Mouse (Mus musculus) spleen, adult 2 months (tissue): ENCODE measurements around the gene Slc35e3.

Experiments
- CTCF ChIP-seq: fragments of 200-500 bp; IDR thresholded peaks from 2 replicates; pipeline ENCODE4 v1.5.1; 2011; ENCODE audit warnings: mild to moderate bottlenecking, inconsistent platforms; ENCODE audit not compliant: insufficient read depth, insufficient read length, insufficient replicate concordance; ENCODE audit errors: extremely low read depth
- POLR2A ChIP-seq: fragments of 200-500 bp; IDR thresholded peaks from 2 replicates; pipeline ENCODE4 v1.6.1; 2011; ENCODE audit warnings: low read depth, low read length, inconsistent platforms

DNA sequence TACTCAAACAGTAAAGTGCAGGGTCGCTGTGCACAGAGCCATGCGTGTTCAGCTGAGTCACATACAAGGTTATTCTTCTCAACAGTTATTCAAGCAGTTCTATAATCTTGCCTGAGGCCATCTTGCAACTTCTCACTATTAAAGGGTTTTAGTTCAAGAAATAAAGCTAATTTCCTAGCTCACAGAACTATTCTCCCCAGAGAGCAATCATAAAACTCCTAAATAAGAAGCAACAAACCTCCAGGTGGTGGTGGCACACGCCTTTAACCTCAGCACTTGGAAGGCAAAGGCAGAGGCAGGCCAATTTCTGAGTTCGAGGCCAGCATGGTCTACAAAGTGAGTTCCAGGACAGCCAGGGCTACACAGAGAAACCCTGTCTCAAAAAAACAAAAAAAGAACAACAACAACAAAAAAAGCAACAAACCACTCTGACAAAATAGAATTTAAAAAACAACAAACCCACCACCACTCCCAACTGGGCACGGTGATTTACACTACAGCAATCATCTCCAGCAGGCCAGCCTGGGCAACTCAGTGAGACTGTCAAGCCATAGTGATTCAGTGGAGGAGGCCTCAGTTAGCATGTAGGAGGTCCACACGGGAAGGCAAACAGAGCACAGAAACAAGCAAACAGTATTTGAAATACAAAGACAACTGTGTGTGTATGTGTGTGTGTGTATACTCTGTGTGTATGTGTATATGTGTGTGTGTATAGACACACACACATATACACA lies 49.2 kb downstream of the Slc35e3 start:
- TF ChIP-seq CTCF, result no peak
- no peak for TF ChIP-seq POLR2A
